Mouse (Mus musculus) spleen, adult 2 months (tissue): ENCODE data around the gene Kcnc1. TPM values are rescaled to one million over a fixed set of nuclear protein-coding genes. Genes with fewer than 3 reads are reported as not detected.
A peak's percentile ranks its signal among the peaks of the same experiment; 100 is the strongest.

ENCODE experiments used
- DNase-seq, 2 experiments: peaks; one replicate each; pipeline versions ENCODE4 v3.0.0 to v3.0.0-alpha.2; 2012 to 2021; ENCODE audit warnings: low spot score in 2 of 2, low read depth in 1 of 2
- H3K27ac ChIP-seq: fragments of 200-500 bp; 2 replicates; pipeline ENCODE4 v1.5.1; 2012; ENCODE audit warnings: low read length, inconsistent platforms; ENCODE audit not compliant: insufficient read depth
- H3K27me3 ChIP-seq: fragments of 200-500 bp; 2 replicates; pipeline ENCODE4 v1.6.1; 2012; ENCODE audit warnings: mild to moderate bottlenecking, moderate library complexity, low read length, inconsistent platforms; ENCODE audit not compliant: control insufficient read depth, insufficient read depth
- H3K36me3 ChIP-seq: fragments of 200-500 bp; 2 replicates; pipeline ENCODE4 v1.6.1; 2012; ENCODE audit warnings: mild to moderate bottlenecking, low read length, inconsistent platforms; ENCODE audit not compliant: control insufficient read depth, insufficient read depth
- H3K4me1 ChIP-seq: fragments of 200-500 bp; 2 replicates; pipeline ENCODE4 v1.6.1; 2011; ENCODE audit warnings: inconsistent platforms; ENCODE audit not compliant: control insufficient read depth, insufficient read depth, insufficient read length
- H3K4me3 ChIP-seq: fragments of 200-500 bp; 2 replicates; pipeline ENCODE4 v1.5.1; 2011; ENCODE audit warnings: mild to moderate bottlenecking, inconsistent platforms; ENCODE audit not compliant: insufficient read depth, insufficient read length; ENCODE audit errors: extremely low read depth
- CTCF ChIP-seq: fragments of 200-500 bp; IDR thresholded peaks from 2 replicates; pipeline ENCODE4 v1.5.1; 2011; ENCODE audit warnings: mild to moderate bottlenecking, inconsistent platforms; ENCODE audit not compliant: insufficient read depth, insufficient read length, insufficient replicate concordance; ENCODE audit errors: extremely low read depth
- POLR2A ChIP-seq: fragments of 200-500 bp; IDR thresholded peaks from 2 replicates; pipeline ENCODE4 v1.6.1; 2011; ENCODE audit warnings: low read depth, low read length, inconsistent platforms
- WGBS: fragments of 180-500 bp; shearing (Covaris S2); methylation state at CpG from one replicate; pipeline ENCODE4 v1.1.7; 2018; 5-methylcytosine and 5-hydroxymethylcytosine counted together
- polyA plus RNA-seq: library from polyadenylated mRNA; depleted of rRNA; stranded (reverse); fragments of >200 nt; gene quantifications from 2 replicates; pipeline ENCODE4 v1.2.3, GENCODE M21; 2012

Kcnc1 gene
- polyA plus RNA-seq, 1 experiment = 1.2 TPM

DNA sequence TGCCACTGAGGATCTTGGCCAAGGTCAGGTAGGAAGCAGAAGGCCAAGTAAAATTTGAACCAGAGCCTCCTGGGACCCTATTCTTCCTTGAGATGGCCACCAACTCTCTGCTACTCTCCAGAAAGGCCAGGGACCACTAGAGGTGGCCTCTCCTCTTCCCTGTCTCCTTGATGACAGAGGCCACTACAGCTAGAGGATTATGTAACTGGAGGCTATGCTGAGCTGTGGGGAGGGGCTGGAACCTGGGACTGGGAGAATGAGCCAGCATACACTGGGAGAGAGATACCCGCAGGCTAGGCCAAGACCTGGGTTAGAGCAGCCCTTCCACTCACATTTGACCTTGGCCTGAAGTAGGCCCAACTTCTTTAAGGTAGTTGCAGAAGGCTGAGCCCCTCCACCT, 3.4 kb downstream of the Kcnc1 start:
- H3K27ac ChIP-seq = no peak overlapping the region
- no peaks in the 10 kb centered on the region for H3K36me3 ChIP-seq
- no peak for DNase-seq
- no peak overlapping the region for H3K4me3 ChIP-seq
- 90% methylated on average over 1 of the region's 1 CpGs for WGBS
- no peak for TF ChIP-seq POLR2A
- TF ChIP-seq CTCF = no peak
- H3K27me3 ChIP-seq = peaks cover 21% of the 10 kb centered on the region
- peaks cover 13% of the 10 kb centered on the region; the same call in 1 of the 2 replicates for H3K4me1 ChIP-seq

DNA sequence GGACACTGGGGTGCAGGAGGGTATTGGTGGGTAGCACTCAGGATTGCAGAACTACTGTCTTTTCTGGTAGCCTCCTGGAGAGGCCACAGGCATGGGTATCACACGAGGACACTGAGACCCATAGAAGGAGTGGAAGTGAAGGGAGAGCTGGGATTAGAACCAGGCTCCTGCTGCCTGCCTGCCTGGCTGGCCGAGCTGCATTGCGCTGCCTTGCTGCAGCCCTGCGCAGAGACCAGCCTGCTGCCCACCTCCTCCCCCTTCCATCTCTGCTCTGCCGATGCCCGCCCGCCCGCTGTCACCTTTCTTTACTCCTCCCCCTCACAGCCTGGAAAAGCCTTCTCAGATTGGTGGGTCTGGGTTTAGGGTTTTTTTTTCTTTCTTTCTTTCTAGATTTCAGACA, 4.0 kb downstream of the Kcnc1 start:
- no peaks in the 10 kb centered on the region for H3K36me3 ChIP-seq
- WGBS = 62% methylated on average over 8 of the region's 8 CpGs
- TF ChIP-seq POLR2A = no peak
- TF ChIP-seq CTCF = no peak
- DNase-seq = no peak
- no peak overlapping the region for H3K4me3 ChIP-seq
- H3K4me1 ChIP-seq = peaks cover 13% of the 10 kb centered on the region; the same call in 1 of the 2 replicates
- H3K27ac ChIP-seq = no peak overlapping the region
- peaks cover 21% of the 10 kb centered on the region for H3K27me3 ChIP-seq

DNA sequence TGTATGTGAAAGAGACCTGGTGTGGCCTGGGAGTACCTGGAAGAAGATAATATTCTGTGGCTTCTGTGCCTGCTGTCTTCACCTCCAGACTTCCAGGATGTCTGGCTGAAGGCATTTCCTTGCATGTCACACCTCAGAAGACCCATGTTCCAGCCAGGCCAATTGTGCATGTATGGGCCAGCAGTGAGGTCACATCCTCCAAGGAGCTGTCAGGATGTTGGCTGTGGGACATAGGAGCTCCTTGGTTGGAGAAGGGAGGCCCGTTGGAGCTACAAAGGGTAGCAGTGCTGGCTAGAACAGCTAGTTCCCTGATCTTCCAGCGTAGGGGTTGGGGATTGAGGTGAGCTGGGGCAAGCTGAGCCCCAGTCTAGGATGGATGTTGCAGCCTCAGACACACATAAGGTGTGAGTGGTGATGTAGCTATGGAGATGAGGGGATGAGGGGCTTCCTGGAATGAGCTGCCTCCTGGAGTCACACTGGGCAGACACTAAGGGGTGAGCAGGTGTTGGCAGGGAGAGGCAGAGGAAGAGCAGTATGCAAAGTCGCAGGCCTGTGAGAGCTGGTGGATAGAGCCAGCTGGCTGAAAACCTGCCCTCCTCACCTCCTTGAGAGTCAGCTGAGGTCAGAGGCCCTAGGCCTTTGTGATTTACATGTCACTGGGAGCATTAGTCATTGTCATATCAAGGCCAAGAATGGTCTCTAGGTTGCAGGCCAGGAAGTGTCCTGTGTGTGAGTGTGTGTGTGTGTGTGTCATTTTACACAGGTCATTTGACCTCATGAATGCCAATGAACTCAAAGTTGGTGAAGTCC, 5.3 kb downstream of the Kcnc1 start:
- DNase-seq = no peak
- TF ChIP-seq CTCF (no peak), POLR2A (no peak)
- peaks cover 13% of the 10 kb centered on the region; the same call in 1 of the 2 replicates for H3K4me1 ChIP-seq
- no peak overlapping the region for H3K27ac ChIP-seq
- H3K36me3 ChIP-seq = no peaks in the 10 kb centered on the region
- H3K27me3 ChIP-seq = peaks cover 11% of the 10 kb centered on the region
- 66% methylated on average over 3 of the region's 3 CpGs for WGBS
- H3K4me3 ChIP-seq = no peak overlapping the region

DNA sequence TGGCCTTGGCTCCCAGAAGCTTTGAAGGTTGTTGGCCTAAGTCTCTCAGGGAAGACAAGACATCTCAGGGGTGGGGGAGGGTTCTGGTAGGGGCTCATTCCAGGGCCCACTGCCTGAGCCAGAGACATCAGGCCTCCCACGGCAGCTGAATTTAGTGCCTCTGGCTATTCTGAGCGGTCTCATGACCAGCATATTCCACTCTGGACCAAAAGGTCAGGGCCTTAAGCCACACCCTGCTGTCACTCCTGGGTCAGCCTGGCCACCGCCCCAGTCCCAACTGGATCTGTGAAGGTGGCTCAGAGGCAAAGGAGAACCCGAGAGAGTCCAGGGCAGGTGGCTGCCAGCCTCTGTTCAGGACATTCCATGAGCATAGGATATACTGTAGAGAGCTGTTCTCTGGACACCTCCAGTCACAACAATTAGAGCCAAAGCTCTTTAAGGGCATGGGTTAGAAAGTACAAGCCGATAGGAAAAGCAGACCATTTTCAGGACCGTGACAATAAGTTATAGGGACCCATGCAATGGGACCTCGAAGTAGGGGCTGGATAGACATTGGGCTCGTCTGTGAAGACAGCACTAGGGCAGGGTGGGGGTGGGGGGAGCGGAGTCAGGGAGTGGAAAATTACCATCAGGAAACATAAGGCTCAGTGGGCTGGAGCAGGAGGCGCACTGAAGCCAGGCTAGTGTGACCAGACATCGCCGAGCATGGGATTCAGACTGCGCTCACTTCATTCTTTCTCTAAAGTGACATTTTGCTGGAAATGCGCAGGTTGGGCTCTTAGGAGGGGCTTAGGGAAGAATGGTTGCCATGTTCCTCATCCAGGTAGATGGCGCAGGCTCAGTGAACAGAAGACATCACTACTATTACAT, 7.6 kb downstream of the Kcnc1 start:
- TF ChIP-seq POLR2A = no peak
- TF ChIP-seq CTCF = no peak
- H3K4me3 ChIP-seq = no peak overlapping the region
- H3K4me1 ChIP-seq = peaks cover 7% of the 10 kb centered on the region; the same call in 1 of the 2 replicates
- no peaks in the 10 kb centered on the region for H3K27me3 ChIP-seq
- no peak for DNase-seq
- WGBS = 84% methylated on average over 15 of the region's 15 CpGs
- no peaks in the 10 kb centered on the region for H3K36me3 ChIP-seq
- H3K27ac ChIP-seq = no peak overlapping the region

DNA sequence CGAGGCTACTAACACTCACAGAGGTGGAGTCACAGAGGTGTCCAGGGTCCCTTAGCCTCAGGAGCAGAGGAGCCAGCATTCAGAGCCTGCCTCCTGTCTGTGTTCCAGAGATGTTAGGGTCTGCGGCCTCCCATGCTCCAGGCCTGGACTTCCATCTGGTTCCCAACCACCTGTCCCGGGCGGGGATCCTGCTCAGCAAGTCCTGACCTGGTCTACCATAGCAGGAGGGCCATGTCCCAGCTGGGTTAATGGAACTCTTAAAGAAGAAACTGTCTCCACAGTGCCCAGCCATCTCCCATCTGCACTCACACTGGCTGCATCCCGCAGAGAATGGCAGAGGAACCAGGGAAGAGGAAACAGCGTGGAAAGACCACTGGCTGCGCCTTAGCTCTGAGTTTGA, 8.5 kb downstream of the Kcnc1 start:
- DNase-seq = no peak
- TF ChIP-seq CTCF = no peak
- no peak for TF ChIP-seq POLR2A

DNA sequence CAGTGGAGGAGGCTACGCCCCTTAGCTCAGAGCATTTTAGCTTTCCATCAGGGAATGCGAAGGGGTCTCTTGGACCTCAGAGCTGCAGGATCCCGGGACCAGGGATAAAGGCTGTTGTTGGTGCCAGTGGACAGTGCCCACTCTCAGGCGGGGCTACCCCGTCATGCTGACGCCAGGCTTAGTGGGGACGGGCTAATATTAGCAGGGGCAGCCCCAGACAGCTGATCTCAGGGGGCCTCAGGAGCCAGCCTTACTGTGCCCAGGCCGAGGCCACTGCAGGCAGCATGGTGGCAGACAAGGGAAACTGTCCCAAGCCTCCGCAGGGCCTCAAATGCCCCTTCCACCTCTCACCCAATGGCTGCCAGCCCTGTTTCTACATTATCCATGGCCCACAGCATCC, 12.3 kb downstream of the Kcnc1 start:
- peaks cover 11% of the 10 kb centered on the region; the same call in 1 of the 2 replicates for H3K4me1 ChIP-seq
- 63% methylated on average over 9 of the region's 9 CpGs for WGBS

More for the DNA sequence above, 8.5 kb downstream of the Kcnc1 start:
- Histone ChIP-seq H3K36me3 (no peaks in the 10 kb centered on the region), H3K4me1 (peaks cover 11% of the 10 kb centered on the region; the same call in 1 of the 2 replicates), H3K4me3 (no peak overlapping the region), H3K27ac (no peak overlapping the region), H3K27me3 (no peaks in the 10 kb centered on the region)
- WGBS = 86% methylated on average over 7 of the region's 7 CpGs

More for the DNA sequence above, 12.3 kb downstream of the Kcnc1 start:
- Histone ChIP-seq H3K27me3 (no peaks in the 10 kb centered on the region), H3K4me3 (no peak overlapping the region), H3K27ac (peak overlapping the region; percentile 69), H3K36me3 (no peaks in the 10 kb centered on the region)
- TF ChIP-seq POLR2A (no peak), CTCF (no peak)
- no peak for DNase-seq
